Mouse (Mus musculus): ENCODE results near the gene Tenm4.
A peak's percentile ranks its signal among the peaks of the same experiment; 100 is the strongest.
"Not testable (repeated sequence)": the region's sequence is repeated elsewhere in the genome, so short reads cannot be mapped to it uniquely, and the experiment has no call there.

Tenm4 gene

GRCm38 (mm10) chr7:96599081-96599480 lies 428.0 kb downstream of the Tenm4 start:
- DNase-seq = no peak

- no peak for DNase-seq
These were observed 429.4 kb downstream of the Tenm4 start for GRCm38 (mm10) chr7:96600381-96600941.

GRCm38 (mm10) chr7:96604091-96604745 lies 433.2 kb downstream of the Tenm4 start:
- DNase-seq = no peak

- no peak for DNase-seq
These were observed 434.3 kb downstream of the Tenm4 start for GRCm38 (mm10) chr7:96605316-96605715.

- no peak for DNase-seq
These were observed 439.0 kb downstream of the Tenm4 start for GRCm38 (mm10) chr7:96609854-96610586.

- DNase-seq = no peak
These were observed 446.3 kb downstream of the Tenm4 start for GRCm38 (mm10) chr7:96617371-96617770.

GRCm38 (mm10) chr7:96619930-96620472 lies 449.0 kb downstream of the Tenm4 start:
- no peak for DNase-seq

GRCm38 (mm10) chr7:96626338-96626737 lies 455.3 kb downstream of the Tenm4 start:
- no peak for DNase-seq

GRCm38 (mm10) chr7:96630551-96630950 lies 459.5 kb downstream of the Tenm4 start:
- DNase-seq = not testable (repeated sequence)

- DNase-seq = no peak
These were observed 462.0 kb downstream of the Tenm4 start for GRCm38 (mm10) chr7:96633008-96633407.

- no peak for DNase-seq
These were observed 464.9 kb downstream of the Tenm4 start for GRCm38 (mm10) chr7:96635830-96636440.

- no peak for DNase-seq
These were observed 472.6 kb downstream of the Tenm4 start for GRCm38 (mm10) chr7:96643461-96644204.

- no peak for DNase-seq
These were observed 473.1 kb downstream of the Tenm4 start for GRCm38 (mm10) chr7:96644205-96644531.

GRCm38 (mm10) chr7:96647657-96648056 lies 476.6 kb downstream of the Tenm4 start:
- DNase-seq = no peak

GRCm38 (mm10) chr7:96648606-96649005 lies 477.6 kb downstream of the Tenm4 start:
- DNase-seq = no peak

GRCm38 (mm10) chr7:96649171-96649570 lies 478.1 kb downstream of the Tenm4 start:
- DNase-seq = no peak

- no peak for DNase-seq
These were observed 479.4 kb downstream of the Tenm4 start for GRCm38 (mm10) chr7:96650435-96650834.

- DNase-seq = no peak
These were observed 480.0 kb downstream of the Tenm4 start for GRCm38 (mm10) chr7:96651055-96651454.

- DNase-seq = peak; percentile 7 to 15
These were observed 480.7 kb downstream of the Tenm4 start for GRCm38 (mm10) chr7:96651626-96652341.

- no peak for DNase-seq
These were observed 481.8 kb downstream of the Tenm4 start for GRCm38 (mm10) chr7:96652844-96653243.

GRCm38 (mm10) chr7:96654206-96654605 lies 483.2 kb downstream of the Tenm4 start:
- DNase-seq = no peak

- DNase-seq = no peak
These were observed 484.2 kb downstream of the Tenm4 start for GRCm38 (mm10) chr7:96655096-96655716.
